Mouse (Mus musculus): ENCODE results near the gene Ripor1.

The Ripor1 gene

GRCm38 (mm10) chr8:105624831-105625230, 19.8 kb downstream of the Ripor1 start:
- no peak for DNase-seq (ENCODE audit: extremely low read depth, low read depth)

GRCm38 (mm10) chr8:105626086-105626485, 21.0 kb downstream of the Ripor1 start:
- DNase-seq (ENCODE audit: extremely low read depth, low read depth), result no peak

- DNase-seq (ENCODE audit: extremely low read depth, low read depth), result no peak
These were observed 24.3 kb downstream of the Ripor1 start for GRCm38 (mm10) chr8:105629337-105629736.

- DNase-seq (ENCODE audit: extremely low read depth, low read depth), result no peak
These were observed 29.9 kb downstream of the Ripor1 start for GRCm38 (mm10) chr8:105634771-105635458.

GRCm38 (mm10) chr8:105635481-105635880, 30.4 kb downstream of the Ripor1 start:
- DNase-seq (ENCODE audit: extremely low read depth, low read depth), result no peak

- peak; percentile 50 for DNase-seq (ENCODE audit: extremely low read depth, low read depth)
These were observed 31.2 kb downstream of the Ripor1 start, which contains the start of gene Ctcf for GRCm38 (mm10) chr8:105636018-105636962. TSS of gene Ctcf (plus strand) at chr8:105636568.

GRCm38 (mm10) chr8:105636963-105637510, 32.0 kb downstream of the Ripor1 start, which contains the start of gene Agrp:
TSS of gene Agrp (minus strand) at chr8:105637393.
- peak; percentile 15 for DNase-seq (ENCODE audit: extremely low read depth, low read depth)

GRCm38 (mm10) chr8:105637601-105638041, 32.6 kb downstream of the Ripor1 start:
- DNase-seq (ENCODE audit: extremely low read depth, low read depth), result peak; percentile 61

GRCm38 (mm10) chr8:105638510-105638909, 33.5 kb downstream of the Ripor1 start:
- no peak for DNase-seq (ENCODE audit: extremely low read depth, low read depth)

- no peak for DNase-seq (ENCODE audit: extremely low read depth, low read depth)
These were observed 34.8 kb downstream of the Ripor1 start for GRCm38 (mm10) chr8:105639835-105640234.

- DNase-seq (ENCODE audit: extremely low read depth, low read depth), result no peak
These were observed 35.5 kb downstream of the Ripor1 start for GRCm38 (mm10) chr8:105640511-105640910.

GRCm38 (mm10) chr8:105645205-105645604, 40.1 kb downstream of the Ripor1 start:
- no peak for DNase-seq (ENCODE audit: extremely low read depth, low read depth)

GRCm38 (mm10) chr8:105648929-105649328, 43.9 kb downstream of the Ripor1 start:
- DNase-seq (ENCODE audit: extremely low read depth, low read depth), result no peak

- DNase-seq (ENCODE audit: extremely low read depth, low read depth), result no peak
These were observed 52.6 kb downstream of the Ripor1 start for GRCm38 (mm10) chr8:105657641-105658040.

- DNase-seq (ENCODE audit: extremely low read depth, low read depth), result peak; percentile 27
These were observed 56.1 kb downstream of the Ripor1 start for GRCm38 (mm10) chr8:105661167-105661566.
